Mouse (Mus musculus): ENCODE results near the gene Hist1h4a.
A peak's percentile ranks its signal among the peaks of the same experiment; 100 is the strongest.
"Not testable (repeated sequence)": the region's sequence is repeated elsewhere in the genome, so short reads cannot be mapped to it uniquely, and the experiment has no call there.

The Hist1h4a gene

DNA sequence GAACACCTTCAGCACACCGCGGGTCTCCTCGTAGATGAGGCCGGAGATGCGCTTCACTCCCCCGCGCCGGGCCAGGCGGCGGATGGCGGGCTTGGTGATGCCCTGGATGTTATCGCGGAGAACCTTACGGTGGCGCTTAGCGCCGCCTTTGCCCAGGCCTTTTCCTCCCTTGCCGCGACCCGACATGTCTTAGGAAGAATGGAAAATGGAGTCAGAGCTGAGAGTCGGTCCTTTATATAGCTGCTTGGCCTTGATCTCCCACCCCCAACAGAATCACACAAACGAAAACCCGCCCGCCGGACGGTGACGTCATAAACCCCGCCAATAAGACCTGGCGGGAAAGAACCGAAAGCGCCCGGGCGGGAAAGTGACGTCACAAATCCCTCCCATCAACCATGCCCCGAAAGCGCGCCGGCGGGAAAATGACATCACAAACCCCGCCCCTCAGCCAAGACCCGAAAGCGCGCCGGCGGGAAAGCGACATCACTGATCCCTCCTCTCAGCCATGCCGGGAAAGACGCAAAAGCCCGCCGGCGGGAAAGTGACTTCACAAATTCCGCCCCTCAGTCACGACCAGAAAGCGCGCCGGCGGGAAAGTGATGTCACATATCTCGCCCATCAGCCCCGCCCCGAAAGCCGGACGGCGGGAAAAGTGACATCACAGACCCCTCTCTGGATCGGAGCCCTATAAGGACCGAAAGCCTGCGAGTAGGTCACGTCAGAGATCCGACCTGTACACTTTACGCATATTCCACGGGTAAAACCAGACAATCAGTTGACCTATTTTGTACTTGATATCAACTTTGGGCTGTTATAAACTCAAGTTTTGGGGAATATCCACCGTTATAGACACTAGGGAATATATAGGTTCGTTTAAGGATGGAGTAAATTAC, at the start of gene Hist1h4a:
Gene Hist1h4a (minus strand): TSS at position 259 of the 893 bp plus-strand sequence.
- DNase-seq (ENCODE audit: low read depth), result peak; percentile 100

DNA sequence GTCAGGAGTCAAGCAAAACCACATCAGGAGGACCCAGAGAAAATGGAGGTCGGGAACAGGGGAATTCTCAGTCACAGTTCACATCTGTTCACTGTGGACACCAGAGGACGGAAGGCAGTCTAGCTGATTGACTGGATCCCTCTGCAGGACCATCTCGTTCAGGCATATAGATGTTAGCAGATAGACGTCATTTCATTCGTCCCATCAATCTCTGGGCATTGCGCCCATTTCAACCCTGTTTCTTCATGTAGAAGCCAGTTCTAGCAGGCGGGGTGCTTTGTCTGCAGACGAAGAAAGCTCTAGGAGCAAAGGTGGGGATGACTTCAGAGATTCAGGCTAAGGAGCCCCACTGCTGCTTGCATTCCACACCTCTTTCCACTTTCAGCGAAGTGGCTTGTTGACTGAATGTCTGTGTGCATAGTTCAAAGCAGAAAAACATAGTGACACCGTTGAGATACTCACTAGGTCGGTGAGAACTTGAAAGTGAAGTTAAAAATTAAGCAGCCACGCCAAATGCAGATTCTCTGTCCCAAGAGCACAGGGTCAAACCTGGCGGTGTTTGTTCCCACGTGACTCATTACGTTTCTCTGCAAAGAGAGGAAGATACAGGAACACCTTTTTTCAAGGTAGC, 45.5 kb upstream of the Hist1h4a start, which contains the start of gene Slc17a2:
Gene Slc17a2 (plus strand): TSS at position 572 of the 631 bp plus-strand sequence.
- no peak for DNase-seq (ENCODE audit: low read depth)

DNA sequence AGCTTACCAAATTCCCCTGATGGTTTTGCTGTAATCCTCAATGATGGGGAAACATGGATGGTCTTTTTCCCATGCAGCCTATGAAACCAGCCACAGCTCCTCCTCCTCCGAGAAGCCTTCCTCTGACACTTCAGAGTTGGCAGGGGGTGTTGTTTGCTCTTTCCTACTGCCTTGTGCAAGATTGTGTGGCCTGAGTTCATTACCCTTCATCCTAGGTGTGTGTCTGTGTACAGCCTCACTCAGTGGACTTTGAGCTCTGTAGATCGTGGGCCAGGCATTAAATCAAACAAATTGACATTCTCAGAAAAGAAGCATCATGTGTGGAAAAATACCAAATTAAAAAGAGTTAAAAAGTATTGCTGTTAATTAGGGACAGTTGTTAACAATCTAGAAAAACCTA, 43.5 kb upstream of the Hist1h4a start:
- no peak for DNase-seq (ENCODE audit: low read depth)

DNA sequence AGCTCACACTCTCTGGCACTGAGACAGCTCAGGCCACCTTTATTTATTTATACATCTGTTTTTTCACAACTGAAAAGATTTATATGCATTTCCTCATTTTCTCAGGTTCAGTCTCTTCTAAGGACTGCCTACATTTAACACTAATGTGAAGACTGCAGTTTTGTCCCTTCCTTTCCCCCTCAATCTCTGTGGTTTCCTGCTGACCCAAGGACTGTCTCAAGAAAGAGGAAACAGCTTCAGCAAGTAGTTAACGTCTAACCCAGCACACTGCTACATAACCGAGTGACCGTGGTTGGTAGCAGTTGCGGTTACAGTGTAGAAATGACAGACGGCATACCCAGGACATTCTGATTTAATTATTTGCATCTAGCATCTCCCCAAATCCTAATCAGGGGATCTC, 38.4 kb upstream of the Hist1h4a start:
- DNase-seq (ENCODE audit: low read depth), result peak; percentile 97

GRCm38 (mm10) chr13:23792520-23792919, 31.5 kb upstream of the Hist1h4a start:
- DNase-seq (ENCODE audit: low read depth), result peak; percentile 85

DNA sequence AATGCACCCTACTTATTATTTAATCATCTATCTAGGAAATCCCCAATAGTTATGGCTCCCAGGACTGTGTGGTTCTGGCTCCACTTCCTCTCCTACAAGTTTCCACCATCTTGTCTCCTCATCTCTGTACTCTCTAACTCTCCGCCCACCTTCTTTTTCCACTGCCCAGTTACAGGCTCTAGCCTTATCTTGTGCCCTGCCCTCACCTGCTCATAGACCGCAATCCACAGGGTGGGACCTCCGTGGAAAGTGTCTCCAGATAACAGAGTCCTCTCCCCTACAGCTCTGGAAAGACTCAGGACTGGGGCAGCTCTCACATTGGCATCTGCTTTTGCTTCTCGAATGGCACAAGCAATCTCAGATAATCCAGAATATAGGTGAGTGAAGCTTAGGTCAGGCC, 18.0 kb upstream of the Hist1h4a start:
- no peak for DNase-seq (ENCODE audit: low read depth)

- DNase-seq (ENCODE audit: low read depth), result peak; percentile 74
Measured at GRCm38 (mm10) chr13:23778339-23778738, 17.3 kb upstream of the Hist1h4a start.

- DNase-seq (ENCODE audit: low read depth), result no peak
Measured at GRCm38 (mm10) chr13:23772561-23773313, 11.7 kb upstream of the Hist1h4a start.

DNA sequence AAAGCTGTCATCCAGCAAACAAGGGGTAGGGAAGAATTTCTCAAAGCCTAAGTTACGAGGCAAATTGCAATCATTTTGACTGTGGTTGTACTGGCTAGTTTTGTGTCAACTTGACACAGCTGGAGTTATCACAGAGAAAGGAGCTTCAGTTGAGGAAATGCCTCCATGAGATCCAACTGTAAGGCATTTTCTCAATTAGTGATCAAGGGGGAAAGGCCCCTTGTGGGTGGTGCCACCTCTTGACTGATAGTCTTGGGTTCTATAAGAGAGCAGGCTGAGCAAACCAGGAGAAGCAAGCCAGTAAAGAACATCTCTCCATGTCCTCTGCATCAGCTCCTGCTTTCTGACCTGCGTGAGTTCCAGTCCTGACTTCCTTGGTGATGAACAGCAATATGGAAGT, 8.6 kb upstream of the Hist1h4a start, which contains the start of gene Trim38:
Gene Trim38 (plus strand): TSS at position 301 of the 400 bp plus-strand sequence.
- DNase-seq (ENCODE audit: low read depth), result not testable (repeated sequence)

- DNase-seq (ENCODE audit: low read depth), result peak; percentile 41
Measured at GRCm38 (mm10) chr13:23768834-23769397, 7.9 kb upstream of the Hist1h4a start.

DNA sequence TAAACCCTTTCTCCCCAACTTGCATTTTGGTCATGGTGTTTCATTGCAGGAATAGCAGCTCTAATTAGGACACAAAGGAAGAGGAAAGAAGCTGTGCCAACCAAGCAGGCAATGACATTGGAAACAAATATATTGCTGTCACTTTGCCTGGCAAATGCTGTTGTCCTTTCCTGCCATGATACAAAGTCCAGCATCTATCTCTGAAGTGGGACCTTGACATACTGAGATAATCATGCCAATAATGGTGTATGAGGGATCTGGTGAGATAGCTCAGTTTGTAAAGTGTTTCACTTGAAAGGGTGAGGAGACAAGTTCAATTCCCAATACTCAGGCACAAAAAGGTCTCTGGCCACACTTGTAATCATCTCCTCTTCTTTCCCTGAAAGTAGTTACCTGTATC, 5.7 kb upstream of the Hist1h4a start:
- no peak for DNase-seq (ENCODE audit: low read depth)

GRCm38 (mm10) chr13:23765172-23765513, 4.1 kb upstream of the Hist1h4a start:
- peak; percentile 49 for DNase-seq (ENCODE audit: low read depth)

- DNase-seq (ENCODE audit: low read depth), result peak; percentile 72
Measured at GRCm38 (mm10) chr13:23764324-23765171, 3.5 kb upstream of the Hist1h4a start.

DNA sequence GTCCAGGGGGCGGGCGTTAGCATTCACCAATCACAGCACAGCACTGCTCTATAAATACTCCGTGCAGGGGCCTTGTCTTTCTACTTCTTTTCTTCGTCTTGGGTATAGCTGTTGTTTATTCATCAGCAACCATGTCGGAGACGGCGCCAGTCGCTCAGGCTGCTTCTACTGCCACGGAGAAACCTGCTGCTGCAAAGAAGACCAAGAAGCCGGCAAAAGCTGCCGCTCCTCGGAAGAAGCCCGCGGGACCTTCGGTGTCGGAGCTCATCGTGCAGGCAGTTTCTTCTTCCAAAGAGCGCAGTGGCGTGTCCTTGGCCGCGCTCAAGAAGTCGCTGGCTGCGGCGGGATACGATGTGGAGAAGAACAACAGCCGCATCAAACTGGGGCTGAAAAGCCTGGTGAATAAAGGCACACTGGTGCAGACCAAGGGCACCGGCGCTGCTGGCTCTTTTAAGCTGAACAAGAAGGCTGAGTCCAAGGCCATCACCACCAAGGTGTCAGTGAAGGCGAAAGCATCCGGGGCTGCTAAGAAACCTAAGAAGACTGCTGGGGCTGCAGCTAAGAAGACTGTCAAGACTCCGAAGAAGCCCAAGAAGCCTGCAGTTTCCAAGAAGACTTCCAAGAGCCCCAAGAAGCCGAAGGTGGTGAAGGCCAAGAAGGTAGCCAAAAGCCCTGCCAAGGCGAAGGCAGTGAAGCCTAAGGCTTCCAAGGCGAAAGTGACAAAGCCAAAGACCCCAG, 2.7 kb upstream of the Hist1h4a start, which contains the start of gene Hist1h1a:
Gene Hist1h1a (plus strand): TSS at position 81 of the 738 bp plus-strand sequence.
- DNase-seq (ENCODE audit: low read depth), result peak; percentile 99

GRCm38 (mm10) chr13:23763242-23763585, 2.2 kb upstream of the Hist1h4a start:
- DNase-seq (ENCODE audit: low read depth), result no peak

DNA sequence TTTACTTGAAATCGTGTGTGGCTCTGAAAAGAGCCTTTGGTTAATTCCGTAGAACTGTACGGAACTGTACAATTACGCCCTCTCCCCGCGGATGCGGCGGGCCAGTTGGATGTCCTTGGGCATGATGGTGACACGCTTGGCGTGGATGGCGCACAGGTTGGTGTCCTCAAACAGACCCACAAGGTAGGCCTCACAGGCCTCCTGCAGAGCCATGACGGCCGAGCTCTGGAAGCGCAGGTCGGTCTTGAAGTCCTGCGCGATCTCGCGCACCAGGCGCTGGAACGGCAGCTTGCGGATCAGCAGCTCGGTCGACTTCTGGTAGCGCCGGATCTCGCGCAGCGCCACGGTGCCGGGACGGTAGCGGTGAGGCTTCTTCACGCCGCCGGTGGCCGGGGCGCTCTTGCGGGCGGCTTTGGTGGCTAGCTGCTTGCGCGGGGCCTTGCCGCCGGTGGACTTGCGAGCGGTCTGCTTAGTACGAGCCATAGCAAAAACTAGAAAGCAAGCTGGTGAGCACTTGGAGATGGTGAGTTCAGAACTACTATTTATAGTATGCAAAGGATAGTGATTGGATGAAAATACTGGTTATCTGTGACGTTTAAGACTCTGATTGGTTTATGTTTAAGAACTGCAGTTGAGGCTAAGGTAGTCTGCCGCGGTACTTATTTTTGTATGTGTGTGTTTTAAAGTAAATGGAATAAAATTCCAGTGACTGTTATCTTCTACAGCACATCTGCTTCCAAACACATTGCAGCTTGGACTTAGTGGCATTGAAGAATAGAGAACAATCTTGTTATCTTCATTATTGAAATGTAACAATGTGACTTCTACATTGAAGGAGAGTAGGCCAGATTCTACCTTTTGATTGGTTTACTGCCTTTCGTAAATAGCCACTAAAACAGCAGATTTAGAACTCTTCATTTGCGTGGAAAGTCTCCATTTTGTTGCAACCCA, 1.1 kb upstream of the Hist1h4a start, which contains the start of gene Hist1h3a:
Gene Hist1h3a (minus strand): TSS at position 516 of the 951 bp plus-strand sequence.
- DNase-seq (ENCODE audit: low read depth), result peak; percentile 99

- peak; percentile 94 for DNase-seq (ENCODE audit: low read depth)
Measured at GRCm38 (mm10) chr13:23760240-23760971, 624 bp downstream of the Hist1h4a start.

DNA sequence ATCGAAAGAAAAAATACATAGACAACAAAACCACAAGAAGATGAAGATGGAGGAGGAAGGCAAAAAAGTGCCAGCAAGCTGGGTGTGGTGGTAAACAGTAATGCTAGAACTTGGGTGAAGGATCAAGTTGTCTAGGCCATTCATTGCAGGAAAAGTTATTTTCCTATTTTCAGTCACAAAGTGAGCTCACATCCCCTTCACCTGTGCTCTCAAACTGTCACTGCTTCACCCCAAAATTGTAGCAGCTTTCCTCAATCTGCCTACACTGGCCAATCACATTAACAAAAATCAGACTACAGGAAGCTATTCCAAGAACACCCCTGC, 1.2 kb downstream of the Hist1h4a start:
- DNase-seq (ENCODE audit: low read depth), result no peak

Measured in 416B (cell line).